Mouse (Mus musculus) lung, embryonic 14.5 days (tissue): ENCODE data around the gene Hoxa1. TPM values are rescaled to one million over a fixed set of nuclear protein-coding genes. Genes with fewer than 3 reads are reported as not detected.

Experiments used
- ATAC-seq: fragments of 200-750 bp; cut with Nextera tagmentation; 2 replicates; pipeline ENCODE4 v1.8.0; 2017; ENCODE audit warnings: mild to moderate bottlenecking, moderate TSS enrichment, moderate library complexity; ENCODE audit not compliant: insufficient read depth
- DNase-seq: peaks from one replicate; pipeline ENCODE4 v3.0.0-alpha.2; 2015
- H3K27ac ChIP-seq: fragments of 300-500 bp; sonication (generic); 2 replicates; pipeline ENCODE4 v1.5.1; 2014; ENCODE audit warnings: low read depth, mild to moderate bottlenecking, moderate library complexity
- H3K27me3 ChIP-seq: fragments of 300-500 bp; sonication (generic); 2 replicates; pipeline ENCODE4 v1.6.1; 2014; ENCODE audit warnings: low read length, control low read depth; ENCODE audit not compliant: insufficient read depth
- H3K36me3 ChIP-seq: fragments of 300-500 bp; sonication (generic); 2 replicates; pipeline ENCODE4 v1.6.1; 2014; ENCODE audit warnings: control low read depth; ENCODE audit not compliant: insufficient read depth
- H3K4me1 ChIP-seq: fragments of 300-500 bp; sonication (generic); 2 replicates; pipeline ENCODE4 v1.6.1; 2014; ENCODE audit warnings: antibody characterized with exemption, control low read depth; ENCODE audit not compliant: insufficient read depth
- H3K4me2 ChIP-seq: fragments of 300-500 bp; sonication (generic); 2 replicates; pipeline ENCODE4 v1.6.1; 2014; ENCODE audit warnings: mild to moderate bottlenecking
- H3K4me3 ChIP-seq: fragments of 300-500 bp; sonication (generic); 2 replicates; pipeline ENCODE4 v1.5.1; 2014; ENCODE audit warnings: low read depth, low read length
- H3K9ac ChIP-seq: fragments of 300-500 bp; sonication (generic); 2 replicates; pipeline ENCODE4 v1.6.1; 2014
- H3K9me3 ChIP-seq: fragments of 300-500 bp; sonication (generic); 2 replicates; pipeline ENCODE4 v1.6.1; 2016; ENCODE audit warnings: low read depth, low read length, control low read depth
- CTCF ChIP-seq: IDR thresholded peaks from 2 replicates; pipeline ENCODE4 v1.5.1; 2016; ENCODE audit warnings: antibody characterized with exemption, low read depth
- WGBS: fragments of 180-500 bp; shearing (Covaris S2); extraction: QIAGEN DNeasy Blood & Tissue Kit; methylation state at CpG from one replicate; pipeline ENCODE4 v1.1.7; 2014; 5-methylcytosine and 5-hydroxymethylcytosine counted together
- polyA plus RNA-seq: library from polyadenylated mRNA; unstranded; fragments of >200 nt; fragmentation: Nextera tagmentation; extraction: Ambion mirVana; gene quantifications from 2 replicates; pipeline ENCODE4 v1.2.1, GENCODE M21; 2014

The Hoxa1 gene
- polyA plus RNA-seq, 1 experiment from 2014 or later = 1.8 TPM

DNA sequence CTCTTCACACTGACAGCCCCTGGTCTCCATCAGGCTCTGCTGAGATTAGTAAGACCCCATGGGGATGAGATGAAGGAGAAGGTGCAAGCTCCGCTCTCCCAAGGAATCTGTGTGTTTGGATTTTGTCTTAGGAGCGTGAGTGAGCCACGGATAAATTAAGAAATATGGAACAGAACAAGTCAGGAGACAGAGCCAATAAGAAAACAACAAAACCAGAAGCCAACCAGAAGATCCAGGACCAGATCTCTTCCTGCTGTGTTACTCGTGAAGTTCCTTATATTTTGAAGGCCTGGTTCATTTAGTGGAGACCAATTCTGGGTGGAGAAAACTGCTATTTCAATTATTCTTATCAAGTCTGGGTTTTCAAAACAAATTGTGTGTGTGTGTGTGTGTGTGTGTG is 6.5 kb downstream of the Hoxa1 start:
- WGBS = 44% methylated on average over 4 of the region's 4 CpGs
- no peak overlapping the region for H3K4me3 ChIP-seq
- H3K4me2 ChIP-seq = no peak overlapping the region
- ATAC-seq = no peak
- H3K27me3 ChIP-seq = peaks cover 33% of the 10 kb centered on the region
- H3K27ac ChIP-seq = no peak overlapping the region
- H3K9ac ChIP-seq = no peak overlapping the region
- H3K4me1 ChIP-seq = no peaks in the 10 kb centered on the region
- no peaks in the 10 kb centered on the region for H3K36me3 ChIP-seq
- TF ChIP-seq CTCF = no peak
- DNase-seq = no peak
- no peaks in the 10 kb centered on the region for H3K9me3 ChIP-seq

DNA sequence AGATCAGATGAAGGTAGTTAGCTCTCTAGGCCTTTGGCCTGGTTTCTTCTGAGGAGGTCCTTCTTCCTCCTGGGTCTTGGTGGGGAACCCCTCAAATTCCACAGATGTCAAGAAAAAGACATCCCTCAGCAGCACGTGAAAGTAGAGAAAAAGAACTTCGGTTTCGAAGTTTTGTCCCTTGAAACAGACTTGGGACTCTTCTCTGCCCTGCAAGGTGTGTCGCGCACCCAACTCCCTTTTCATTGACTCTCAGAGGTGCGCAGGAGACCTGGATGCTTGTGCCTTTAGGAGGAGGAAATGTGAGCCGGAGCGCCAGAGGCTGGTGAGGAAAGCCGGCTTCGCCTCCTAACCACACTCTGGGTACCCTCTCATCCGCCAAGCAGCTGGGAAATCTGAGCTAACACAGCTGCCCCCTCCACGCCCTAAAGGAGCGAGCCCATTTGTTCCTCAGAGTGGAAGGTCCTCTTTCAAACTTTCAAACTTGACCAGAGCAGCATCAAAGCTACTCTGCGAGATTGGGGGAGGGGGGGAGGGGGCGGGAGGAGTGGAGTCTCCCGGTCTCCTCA is 7.6 kb downstream of the Hoxa1 start:
- WGBS = 7% methylated on average over 16 of the region's 16 CpGs
- no peak overlapping the region for H3K27ac ChIP-seq
- peak overlapping the region; percentile 40 for H3K4me2 ChIP-seq
- no peak for TF ChIP-seq CTCF
- ATAC-seq = no peak
- no peak overlapping the region for H3K9ac ChIP-seq
- peak; percentile 59 for DNase-seq
- no peaks in the 10 kb centered on the region for H3K36me3 ChIP-seq
- H3K4me3 ChIP-seq = peak overlapping the region; percentile 5; the same call in 1 of the 2 replicates
- peaks cover 24% of the 10 kb centered on the region for H3K27me3 ChIP-seq
- no peaks in the 10 kb centered on the region for H3K9me3 ChIP-seq
- H3K4me1 ChIP-seq = no peaks in the 10 kb centered on the region

DNA sequence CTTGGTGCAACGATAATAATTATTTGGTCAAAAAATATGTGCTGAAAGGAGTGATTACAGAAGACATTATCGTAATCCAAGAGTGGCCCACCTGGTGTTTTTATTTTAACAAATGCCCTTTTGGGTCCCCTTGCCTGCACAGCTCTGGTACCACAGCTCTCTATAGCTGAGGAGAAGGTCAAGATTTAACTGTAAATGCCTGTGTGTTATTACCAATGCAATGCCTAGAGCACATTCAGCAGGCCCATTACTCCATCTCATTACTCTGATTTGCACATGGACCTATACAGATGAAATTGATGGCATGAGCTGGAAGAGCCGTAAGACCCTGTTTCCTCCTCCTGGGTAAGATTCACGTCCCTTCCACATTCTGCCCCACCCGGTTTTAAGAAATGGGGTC is 19.0 kb downstream of the Hoxa1 start:
- TF ChIP-seq CTCF = no peak
- DNase-seq (no peak), ATAC-seq (no peak)
- no peaks in the 10 kb centered on the region for H3K9me3 ChIP-seq
- no peaks in the 10 kb centered on the region for H3K4me1 ChIP-seq
- H3K27me3 ChIP-seq = no peaks in the 10 kb centered on the region; the same call in 1 of the 2 replicates
- H3K4me3 ChIP-seq = no peak overlapping the region
- H3K27ac ChIP-seq = no peak overlapping the region
- WGBS = 81% methylated on average over 5 of the region's 5 CpGs
- no peak overlapping the region for H3K4me2 ChIP-seq
- no peaks in the 10 kb centered on the region for H3K36me3 ChIP-seq
- H3K9ac ChIP-seq = no peak overlapping the region

DNA sequence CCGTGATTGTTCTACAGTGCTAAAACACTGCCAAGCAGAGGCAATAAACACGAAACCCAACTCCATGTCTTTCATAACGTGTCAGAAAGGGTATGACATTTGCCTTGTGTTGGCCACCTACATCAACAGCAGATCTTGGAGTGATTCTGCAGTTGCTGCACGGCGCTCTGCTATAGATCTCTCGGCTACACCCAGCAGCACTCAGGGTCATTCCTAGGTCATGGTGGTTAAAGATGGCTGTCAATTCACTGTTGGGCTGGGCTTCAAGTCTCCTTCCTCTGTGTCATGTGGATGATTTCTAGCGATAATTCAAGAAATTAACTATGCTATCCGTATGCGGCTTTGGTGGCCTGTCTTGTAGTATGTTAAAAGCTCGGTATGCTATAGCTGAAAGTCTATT is 19.5 kb downstream of the Hoxa1 start:
- Histone ChIP-seq H3K4me2 (no peak overlapping the region), H3K27ac (no peak overlapping the region), H3K4me3 (no peak overlapping the region), H3K9ac (no peak overlapping the region), H3K9me3 (no peaks in the 10 kb centered on the region), H3K27me3 (no peaks in the 10 kb centered on the region; the same call in 1 of the 2 replicates), H3K36me3 (no peaks in the 10 kb centered on the region), H3K4me1 (no peaks in the 10 kb centered on the region)
- WGBS = 51% methylated on average over 10 of the region's 10 CpGs
- ATAC-seq = no peak
- TF ChIP-seq CTCF = no peak
- no peak for DNase-seq

DNA sequence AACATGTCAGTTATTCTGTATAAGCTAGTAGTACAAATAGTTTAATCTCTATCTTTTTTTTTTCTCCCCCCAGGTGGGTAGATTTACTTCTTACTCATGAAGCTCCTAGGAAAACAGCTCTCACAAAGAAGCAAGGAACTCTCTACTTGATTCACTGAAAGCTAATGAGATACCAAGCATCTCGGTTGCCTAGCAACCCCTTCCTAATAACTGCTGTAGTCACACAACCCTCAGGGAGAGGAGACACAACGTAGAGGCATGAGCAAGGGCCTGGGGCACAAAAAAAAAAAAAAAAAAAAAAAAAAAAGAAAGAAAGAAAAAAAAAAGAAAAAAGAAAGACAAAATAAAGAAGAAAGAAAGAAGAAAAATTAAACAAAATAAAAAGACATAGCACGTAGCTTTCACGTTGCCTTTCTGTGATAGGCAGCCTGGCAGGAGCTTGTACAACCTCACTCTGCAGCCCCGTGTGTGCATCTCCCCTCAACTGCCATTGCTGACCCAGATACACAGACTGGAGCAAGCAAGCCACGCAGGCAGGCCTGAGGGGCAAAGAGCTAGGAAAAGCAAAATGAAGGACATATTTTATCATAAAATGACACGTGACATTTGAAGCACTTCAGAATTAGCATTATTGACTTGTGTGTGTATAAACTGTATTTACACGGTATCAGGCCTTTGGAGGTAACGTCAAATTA is 20.1 kb downstream of the Hoxa1 start:
- Histone ChIP-seq H3K27me3 (no peaks in the 10 kb centered on the region; the same call in 1 of the 2 replicates), H3K9ac (no peak overlapping the region), H3K4me3 (no peak overlapping the region), H3K4me2 (no peak overlapping the region), H3K9me3 (no peaks in the 10 kb centered on the region), H3K4me1 (no peaks in the 10 kb centered on the region), H3K36me3 (no peaks in the 10 kb centered on the region), H3K27ac (no peak overlapping the region)
- no peak for TF ChIP-seq CTCF
- DNase-seq = peak; percentile 44
- WGBS = 60% methylated on average over 9 of the region's 9 CpGs
- ATAC-seq = no peak

GRCm38 (mm10) chr6:52123673-52124072 is 34.4 kb downstream of the Hoxa1 start:
- Histone ChIP-seq H3K27ac (no peak overlapping the region), H3K9me3 (peaks cover 6% of the 10 kb centered on the region; the same call in 1 of the 2 replicates), H3K4me3 (no peak overlapping the region), H3K4me1 (no peaks in the 10 kb centered on the region), H3K9ac (no peak overlapping the region), H3K4me2 (no peak overlapping the region), H3K36me3 (no peaks in the 10 kb centered on the region), H3K27me3 (no peaks in the 10 kb centered on the region)
- ATAC-seq (no peak), DNase-seq (no peak)
- 80% methylated on average over 4 of the region's 4 CpGs for WGBS
- TF ChIP-seq CTCF = no peak

DNA sequence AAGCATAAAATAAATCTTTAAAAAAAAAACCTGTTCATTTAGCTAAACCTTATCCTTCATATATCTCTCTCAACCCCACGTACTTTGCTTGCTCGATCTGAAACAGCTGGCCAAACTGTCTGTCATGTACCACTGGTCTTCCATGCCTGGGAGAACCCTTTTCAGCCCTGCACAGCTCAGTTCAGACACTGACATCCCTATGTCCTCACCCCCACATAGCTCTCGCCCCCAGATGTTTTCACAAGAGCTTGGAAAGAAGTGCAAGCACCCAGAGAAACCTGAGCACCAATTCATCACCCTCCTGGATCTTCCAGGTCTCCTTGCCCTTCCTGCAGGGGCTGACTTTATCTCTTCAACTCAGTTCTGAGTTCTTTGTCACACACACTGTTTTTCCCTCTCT is 36.9 kb downstream of the Hoxa1 start:
- no peak for ATAC-seq
- H3K4me2 ChIP-seq = no peak overlapping the region
- TF ChIP-seq CTCF = no peak
- H3K4me1 ChIP-seq = no peaks in the 10 kb centered on the region
- no peak overlapping the region for H3K27ac ChIP-seq
- H3K36me3 ChIP-seq = no peaks in the 10 kb centered on the region
- 32% methylated on average over 3 of the region's 3 CpGs for WGBS
- H3K9ac ChIP-seq = no peak overlapping the region
- H3K9me3 ChIP-seq = no peaks in the 10 kb centered on the region
- DNase-seq = no peak
- H3K4me3 ChIP-seq = no peak overlapping the region
- no peaks in the 10 kb centered on the region for H3K27me3 ChIP-seq
